Mouse (Mus musculus): ENCODE measurements at regions not wholly inside any gene's neighbourhood (a gene's known extent, or its start where the extent isn't known, plus 50 kb on each side); places are given as distances from the start of the nearest gene placed in this dataset.

DNA sequence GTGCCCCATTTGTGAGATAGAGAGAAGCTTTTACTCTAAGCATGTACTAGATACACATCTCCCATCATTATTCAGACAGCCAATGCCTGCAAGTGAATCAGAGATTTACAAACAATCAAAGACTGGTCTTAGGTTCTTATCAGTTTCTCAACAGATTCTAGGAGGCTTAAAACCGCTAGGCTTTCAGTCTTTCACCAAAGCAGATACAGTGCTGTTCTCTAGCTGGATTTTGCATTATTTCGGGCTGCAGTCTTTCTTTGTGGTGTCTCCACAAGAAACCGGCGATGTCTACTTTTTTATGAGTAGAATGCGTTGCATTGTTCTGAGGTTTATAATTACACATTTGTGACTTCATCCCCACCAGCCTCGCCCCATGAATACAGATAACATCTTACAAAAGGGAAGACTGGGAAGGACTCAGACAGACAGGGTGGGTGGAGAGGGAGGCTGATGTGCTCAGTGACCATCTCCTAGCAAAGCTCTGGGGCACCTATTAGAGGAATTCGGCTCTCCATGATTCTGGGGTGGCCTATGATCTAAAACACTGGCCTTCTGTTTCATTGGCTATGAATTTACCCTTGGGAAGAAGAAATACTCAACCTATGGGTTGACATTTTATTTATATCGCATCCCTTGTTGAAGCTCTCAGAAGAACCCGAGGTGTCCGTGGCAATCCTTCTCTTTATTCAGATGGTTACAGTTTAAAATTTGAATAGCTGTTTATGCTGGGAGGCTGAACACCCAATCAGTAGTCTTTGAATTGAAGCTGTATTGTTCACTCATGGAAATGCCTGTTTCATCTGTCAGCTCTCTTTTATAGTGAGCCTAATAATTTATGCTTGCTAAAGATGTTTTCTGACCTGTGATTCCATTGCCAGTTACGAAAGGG, 343.8 kb downstream of the Tmem161b start:
- no peak for DNase-seq (ENCODE audit: low spot score)

- DNase-seq (ENCODE audit: low spot score) = no peak
Observed at GRCm38 (mm10) chr13:84566533-84566832, 344.4 kb downstream of the Tmem161b start.

GRCm38 (mm10) chr13:84569371-84569770, 347.3 kb downstream of the Tmem161b start:
- no peak for DNase-seq (ENCODE audit: low spot score)

- DNase-seq (ENCODE audit: low spot score) = no peak
Observed at GRCm38 (mm10) chr13:84570206-84570605, 348.1 kb downstream of the Tmem161b start.

DNA sequence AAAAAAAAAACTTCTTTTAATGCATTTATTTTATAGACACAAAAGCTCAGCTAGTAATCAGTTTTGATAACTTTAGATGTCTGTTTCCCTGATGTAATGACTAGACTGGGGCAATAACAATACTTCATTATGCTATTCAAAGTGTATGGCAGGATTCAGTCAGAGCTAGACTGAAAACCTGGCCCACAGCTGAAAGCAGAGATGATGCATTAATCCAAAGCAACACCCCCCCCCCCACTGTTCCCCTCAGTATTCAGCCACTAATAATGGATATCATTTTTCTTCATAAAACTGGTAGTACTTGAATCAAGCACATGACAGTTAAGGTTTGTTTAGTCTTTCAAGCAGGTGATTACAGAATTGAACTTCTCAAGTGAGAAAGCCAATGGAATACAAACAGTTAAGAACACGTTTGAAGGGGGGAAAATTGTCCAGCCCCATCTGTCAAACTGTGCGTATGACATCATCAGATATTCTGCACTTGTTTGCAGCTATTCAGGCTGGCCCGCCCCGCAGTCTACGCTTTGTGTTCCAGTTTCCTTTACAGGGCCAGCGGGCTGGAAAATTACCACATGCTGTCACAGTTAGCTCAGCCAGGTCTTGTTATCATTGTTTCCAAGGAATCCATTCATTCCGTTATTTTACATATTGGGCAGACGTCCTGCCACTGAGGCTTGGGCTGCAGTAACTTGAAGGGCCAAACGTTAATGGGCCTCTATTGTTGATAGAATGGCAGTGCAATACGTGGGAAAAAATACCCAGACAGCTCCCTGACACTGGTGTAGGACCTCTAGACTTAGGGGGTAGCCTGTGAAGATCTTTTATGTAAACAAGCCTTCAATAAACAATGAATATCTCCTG, 349.1 kb downstream of the Tmem161b start:
- no peak for DNase-seq (ENCODE audit: low spot score)

DNA sequence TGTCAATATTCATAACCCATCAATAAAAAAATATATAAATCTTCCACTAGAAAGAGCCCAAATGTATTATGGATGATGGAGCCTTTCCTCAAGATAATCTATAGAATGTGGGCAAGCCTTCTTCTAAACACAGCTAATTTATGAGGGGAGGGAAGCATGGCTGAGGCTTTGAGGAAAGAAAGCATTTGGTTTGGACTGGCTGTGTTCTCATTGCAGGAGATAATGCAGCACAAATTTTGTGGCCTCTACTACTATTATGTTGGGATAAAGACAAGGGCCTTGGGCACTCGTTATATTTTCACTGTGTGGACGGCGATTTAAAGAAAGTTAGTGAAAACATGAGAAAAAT, 349.7 kb downstream of the Tmem161b start:
- no peak for DNase-seq (ENCODE audit: low spot score)

- DNase-seq (ENCODE audit: low spot score) = no peak
Observed at GRCm38 (mm10) chr13:84572231-84572630, 350.1 kb downstream of the Tmem161b start.

GRCm38 (mm10) chr13:84596585-84597142, 374.6 kb downstream of the Tmem161b start:
- DNase-seq (ENCODE audit: low spot score) = no peak

- no peak for DNase-seq (ENCODE audit: low spot score)
Observed at GRCm38 (mm10) chr13:84602612-84603011, 380.5 kb downstream of the Tmem161b start.

DNA sequence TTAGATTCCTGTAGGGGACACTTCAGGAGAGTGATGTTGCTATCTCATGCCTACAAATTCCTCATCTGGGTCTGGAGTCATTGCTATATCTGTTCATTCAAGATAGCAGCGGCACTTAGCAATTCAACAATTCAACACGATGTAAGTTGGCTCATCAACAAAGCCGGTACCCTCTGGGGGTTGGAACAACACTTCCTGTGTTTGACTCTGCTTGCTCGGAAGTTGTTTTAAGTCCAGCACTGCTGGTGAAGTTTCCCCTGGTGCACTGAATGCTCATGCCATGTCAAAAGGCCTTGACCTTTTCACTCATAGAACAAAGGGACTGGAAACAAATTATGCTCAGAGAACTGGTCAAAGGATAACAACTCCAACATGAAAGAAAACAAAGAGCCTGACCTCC, 390.4 kb downstream of the Tmem161b start:
- DNase-seq (ENCODE audit: low spot score) = no peak

GRCm38 (mm10) chr13:84613004-84613403, 390.9 kb downstream of the Tmem161b start:
- DNase-seq (ENCODE audit: low spot score) = no peak

GRCm38 (mm10) chr13:84624691-84625090, 402.6 kb downstream of the Tmem161b start:
- DNase-seq (ENCODE audit: low spot score) = no peak

GRCm38 (mm10) chr13:84625527-84625926, 403.4 kb downstream of the Tmem161b start:
- no peak for DNase-seq (ENCODE audit: low spot score)

DNA sequence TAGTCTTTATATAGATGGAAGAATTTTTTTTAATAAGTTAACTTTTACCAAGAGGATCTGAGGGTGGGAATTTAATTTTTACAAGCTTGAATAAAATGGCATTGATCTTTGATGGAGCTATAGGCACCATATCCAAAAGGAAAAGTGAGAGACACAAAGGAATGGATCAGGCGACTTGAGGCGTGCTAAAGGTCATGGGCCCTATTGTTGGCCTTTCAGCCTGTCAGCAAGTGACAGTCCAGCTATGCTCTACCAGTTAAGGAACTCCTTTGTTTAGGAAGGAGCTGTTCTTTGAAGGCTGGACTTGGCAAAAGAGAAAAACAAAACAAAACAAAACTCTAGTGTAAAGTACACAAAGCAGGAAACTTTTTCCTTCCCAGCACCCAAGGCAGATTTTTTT, 403.8 kb downstream of the Tmem161b start:
- no peak for DNase-seq (ENCODE audit: low spot score)

- DNase-seq (ENCODE audit: low spot score) = no peak
Observed at GRCm38 (mm10) chr13:84626397-84626796, 404.3 kb downstream of the Tmem161b start.

GRCm38 (mm10) chr13:84630686-84631085, 408.6 kb downstream of the Tmem161b start:
- no peak for DNase-seq (ENCODE audit: low spot score)

- DNase-seq (ENCODE audit: low spot score) = no peak
Observed at GRCm38 (mm10) chr13:84632493-84632892, 410.4 kb downstream of the Tmem161b start.

GRCm38 (mm10) chr13:84636831-84637230, 414.7 kb downstream of the Tmem161b start:
- no peak for DNase-seq (ENCODE audit: low spot score)

GRCm38 (mm10) chr13:84637606-84638005, 415.5 kb downstream of the Tmem161b start:
- DNase-seq (ENCODE audit: low spot score) = no peak

DNA sequence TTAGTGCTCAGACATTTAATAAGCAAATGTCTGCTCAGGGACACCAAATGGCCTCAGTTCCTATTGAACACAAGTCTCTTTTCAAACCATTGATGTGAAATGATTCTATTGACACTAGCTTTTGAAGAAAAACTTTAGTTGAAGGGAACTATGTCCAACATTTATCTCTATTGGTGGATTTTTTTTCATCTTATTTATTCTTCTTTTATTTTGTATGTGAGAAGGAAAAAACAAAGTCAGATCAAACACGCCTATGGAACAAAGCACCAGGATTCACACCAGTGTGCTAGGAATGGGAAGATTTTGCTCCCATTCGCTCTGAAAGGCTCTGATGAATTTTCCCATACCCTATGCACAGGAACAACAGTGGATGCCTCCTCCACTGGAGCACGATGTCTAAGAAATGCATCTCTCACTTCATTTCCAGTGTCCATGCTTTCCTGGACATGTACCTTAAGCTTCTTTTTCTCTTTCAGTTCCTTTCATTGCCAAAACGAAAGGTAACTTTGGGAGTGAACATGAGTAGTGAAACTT, 416.4 kb downstream of the Tmem161b start:
- DNase-seq (ENCODE audit: low spot score) = no peak

GRCm38 (mm10) chr13:84639087-84640022, 417.3 kb downstream of the Tmem161b start:
- no peak for DNase-seq (ENCODE audit: low spot score)

DNA sequence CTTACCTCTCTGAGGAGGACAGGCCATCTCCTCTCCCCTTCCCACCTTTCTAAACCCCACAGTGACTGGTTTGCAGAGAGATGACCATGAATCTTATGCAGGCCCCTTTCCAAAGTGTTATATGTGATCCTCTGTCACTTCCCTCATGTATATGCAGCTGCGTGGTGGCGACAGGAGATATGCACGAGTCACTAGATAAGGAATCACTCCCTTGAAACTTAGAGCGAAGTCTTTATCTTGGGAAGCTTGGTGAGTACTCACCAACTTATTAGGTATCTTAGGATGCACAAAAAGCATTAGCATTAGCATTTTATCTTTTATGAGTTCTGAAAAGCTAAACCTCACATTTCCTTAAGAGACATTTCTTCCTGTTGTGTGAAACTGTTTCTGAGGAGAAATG, 421.9 kb downstream of the Tmem161b start:
- DNase-seq (ENCODE audit: low spot score) = no peak
